Mouse (Mus musculus): ENCODE results near the gene Hoxd13. TPM values are rescaled to one million over a fixed set of nuclear protein-coding genes. Genes with fewer than 3 reads are reported as not detected.

The Hoxd13 gene
- polyA plus RNA-seq, 1 experiment, result not detected

- H3ac ChIP-seq (ENCODE audit: control insufficient read depth, insufficient read length), result no peak overlapping the region
- H3K4me2 ChIP-seq (ENCODE audit: low read depth), result no peak overlapping the region
- no peaks in the 10 kb centered on the region for H3K79me2 ChIP-seq (ENCODE audit: control insufficient read depth, insufficient read depth)
- TF ChIP-seq REST (IDR thresholded peaks at IDR 0.05; ENCODE audit: insufficient read depth, insufficient read length), result no peak
- no peak for TF ChIP-seq SRF (IDR thresholded peaks at IDR 0.05; ENCODE audit: control insufficient read depth, insufficient read length, low read depth)
- TF ChIP-seq POLR2AphosphoS2 (IDR thresholded peaks at IDR 0.05; ENCODE audit: insufficient read length, low read depth), result no peak
- no peak for TF ChIP-seq MYOD1 (IDR thresholded peaks at IDR 0.05; ENCODE audit: control insufficient read depth in 1 of 3, insufficient read length in 2 of 3, low read depth in 2 of 3)
- TF ChIP-seq E2F4 (IDR thresholded peaks at IDR 0.05; ENCODE audit: insufficient read depth), result no peak
- no peak for TF ChIP-seq POLR2A (IDR thresholded peaks at IDR 0.05; ENCODE audit: insufficient read length, low read depth)
- TF ChIP-seq MYOG (IDR thresholded peaks at IDR 0.05; ENCODE audit: control insufficient read depth in 1 of 3, insufficient read depth in 1 of 3, insufficient read length in 2 of 3, low read depth in 2 of 3), result no peak
- no peaks in the 10 kb centered on the region for H3K36me3 ChIP-seq (ENCODE audit: control insufficient read depth, insufficient read depth)
- peaks cover 46% of the 10 kb centered on the region for H3K27me3 ChIP-seq (ENCODE audit: control insufficient read depth, insufficient read depth, insufficient read length)
- no peak overlapping the region for H3K4me3 ChIP-seq
Observed at GRCm38 (mm10) chr2:74686301-74686987, 18.3 kb downstream of the Hoxd13 start.

GRCm38 (mm10) chr2:74686988-74687697 is 19.0 kb downstream of the Hoxd13 start:
- no peak overlapping the region for H3K4me3 ChIP-seq
- TF ChIP-seq MYOD1 (IDR thresholded peaks at IDR 0.05; ENCODE audit: control insufficient read depth in 1 of 3, insufficient read length in 2 of 3, low read depth in 2 of 3), result no peak
- TF ChIP-seq MAX (IDR thresholded peaks at IDR 0.05; ENCODE audit: low read depth), result no peak
- no peak for TF ChIP-seq MYOG (IDR thresholded peaks at IDR 0.05; ENCODE audit: control insufficient read depth in 1 of 3, insufficient read depth in 1 of 3, insufficient read length in 2 of 3, low read depth in 2 of 3)
- no peak for TF ChIP-seq USF1 (IDR thresholded peaks at IDR 0.05; ENCODE audit: low read depth)
- no peak for TF ChIP-seq POLR2A (IDR thresholded peaks at IDR 0.05; ENCODE audit: insufficient read length, low read depth)
- TF ChIP-seq CEBPB (IDR thresholded peaks at IDR 0.05; ENCODE audit: insufficient read depth, poor library complexity, severe bottlenecking), result no peak
- TF ChIP-seq E2F4 (IDR thresholded peaks at IDR 0.05; ENCODE audit: insufficient read depth), result no peak
- TF ChIP-seq SRF (IDR thresholded peaks at IDR 0.05; ENCODE audit: control insufficient read depth, insufficient read length, low read depth), result no peak
- no peak for TF ChIP-seq TCF12 (IDR thresholded peaks at IDR 0.05; ENCODE audit: insufficient read depth, poor library complexity, severe bottlenecking)
- TF ChIP-seq TCF3 (IDR thresholded peaks at IDR 0.05; ENCODE audit: insufficient read length, low read depth), result no peak
- no peak for TF ChIP-seq REST (IDR thresholded peaks at IDR 0.05; ENCODE audit: insufficient read depth, insufficient read length)
- TF ChIP-seq POLR2AphosphoS2 (IDR thresholded peaks at IDR 0.05; ENCODE audit: insufficient read length, low read depth), result no peak

GRCm38 (mm10) chr2:74687698-74688555 is 19.8 kb downstream of the Hoxd13 start:
- H3K79me2 ChIP-seq (ENCODE audit: control insufficient read depth, insufficient read depth), result no peaks in the 10 kb centered on the region
- H3K4me2 ChIP-seq (ENCODE audit: low read depth), result no peak overlapping the region
- no peak overlapping the region for H3K4me3 ChIP-seq
- no peak overlapping the region for H3ac ChIP-seq (ENCODE audit: control insufficient read depth, insufficient read length)
- no peak for TF ChIP-seq POLR2AphosphoS2 (IDR thresholded peaks at IDR 0.05; ENCODE audit: insufficient read length, low read depth)
- no peak for TF ChIP-seq CEBPB (IDR thresholded peaks at IDR 0.05; ENCODE audit: insufficient read depth, poor library complexity, severe bottlenecking)
- TF ChIP-seq MYOG (IDR thresholded peaks at IDR 0.05; ENCODE audit: control insufficient read depth in 1 of 3, insufficient read depth in 1 of 3, insufficient read length in 2 of 3, low read depth in 2 of 3), result no peak
- TF ChIP-seq USF1 (IDR thresholded peaks at IDR 0.05; ENCODE audit: low read depth), result no peak
- TF ChIP-seq E2F4 (IDR thresholded peaks at IDR 0.05; ENCODE audit: insufficient read depth), result no peak
- no peak for TF ChIP-seq TCF3 (IDR thresholded peaks at IDR 0.05; ENCODE audit: insufficient read length, low read depth)
- no peak for TF ChIP-seq MYOD1 (IDR thresholded peaks at IDR 0.05; ENCODE audit: control insufficient read depth in 1 of 3, insufficient read length in 2 of 3, low read depth in 2 of 3)
- TF ChIP-seq SRF (IDR thresholded peaks at IDR 0.05; ENCODE audit: control insufficient read depth, insufficient read length, low read depth), result no peak
- TF ChIP-seq TCF12 (IDR thresholded peaks at IDR 0.05; ENCODE audit: insufficient read depth, poor library complexity, severe bottlenecking), result no peak
- no peak for TF ChIP-seq REST (IDR thresholded peaks at IDR 0.05; ENCODE audit: insufficient read depth, insufficient read length)
- TF ChIP-seq MAX (IDR thresholded peaks at IDR 0.05; ENCODE audit: low read depth), result no peak
- TF ChIP-seq POLR2A (IDR thresholded peaks at IDR 0.05; ENCODE audit: insufficient read length, low read depth), result no peak
- no peaks in the 10 kb centered on the region for H3K36me3 ChIP-seq (ENCODE audit: control insufficient read depth, insufficient read depth)
- peaks cover 48% of the 10 kb centered on the region for H3K27me3 ChIP-seq (ENCODE audit: control insufficient read depth, insufficient read depth, insufficient read length)

More at GRCm38 (mm10) chr2:74686988-74687697, 19.0 kb downstream of the Hoxd13 start:
- no peak overlapping the region for H3K4me2 ChIP-seq (ENCODE audit: low read depth)
- H3K27me3 ChIP-seq (ENCODE audit: control insufficient read depth, insufficient read depth, insufficient read length), result peaks cover 46% of the 10 kb centered on the region
- H3K36me3 ChIP-seq (ENCODE audit: control insufficient read depth, insufficient read depth), result no peaks in the 10 kb centered on the region
- no peak overlapping the region for H3ac ChIP-seq (ENCODE audit: control insufficient read depth, insufficient read length)
- no peaks in the 10 kb centered on the region for H3K79me2 ChIP-seq (ENCODE audit: control insufficient read depth, insufficient read depth)

GRCm38 (mm10) chr2:74688795-74689573 is 20.9 kb downstream of the Hoxd13 start:
- H3ac ChIP-seq (ENCODE audit: control insufficient read depth, insufficient read length), result no peak overlapping the region
- no peaks in the 10 kb centered on the region for H3K79me2 ChIP-seq (ENCODE audit: control insufficient read depth, insufficient read depth)
- TF ChIP-seq MYOG (IDR thresholded peaks at IDR 0.05; ENCODE audit: control insufficient read depth in 1 of 3, insufficient read depth in 1 of 3, insufficient read length in 2 of 3, low read depth in 2 of 3) (no peak), E2F4 (IDR thresholded peaks at IDR 0.05; ENCODE audit: insufficient read depth) (no peak), MYOD1 (IDR thresholded peaks at IDR 0.05; ENCODE audit: control insufficient read depth in 1 of 3, insufficient read length in 2 of 3, low read depth in 2 of 3) (no peak)
- no peaks in the 10 kb centered on the region for H3K36me3 ChIP-seq (ENCODE audit: control insufficient read depth, insufficient read depth)
- peaks cover 59% of the 10 kb centered on the region for H3K27me3 ChIP-seq (ENCODE audit: control insufficient read depth, insufficient read depth, insufficient read length)
- H3K4me2 ChIP-seq (ENCODE audit: low read depth), result no peak overlapping the region
- H3K4me3 ChIP-seq, result no peak overlapping the region
